Mouse (Mus musculus) left cerebral cortex, postnatal 25 days (tissue): ENCODE results near the gene Ythdf1. TPM values are rescaled to one million over a fixed set of nuclear protein-coding genes. Genes with fewer than 3 reads are reported as not detected.

Experiments used
- DNase-seq, 2 experiments: peaks; one replicate each; pipeline ENCODE4 v3.0.0; 2022; ENCODE audit warnings: low spot score in 2 of 2, mixed read lengths in 1 of 2
- intact Hi-C: fragments of 180-260 bp; cut with DNase I; formaldehyde crosslinking; loops from one replicate; pipeline ENCODE4 v1.15.1; 2025
- total RNA-seq, 2 experiments: library from RNA; stranded (reverse); gene quantifications; 2 replicates each; pipeline ENCODE4 v1.2.3; 2021

Ythdf1 gene
- total RNA-seq, 2 experiments from 2014 or later: 60.6 to 62.8 TPM

GRCm38 (mm10) chr2:180919913-180920809 lies 588 bp downstream of the Ythdf1 start:
- DNase-seq: peak in 1 of 2 experiments; percentile 24
- intact Hi-C loops: no loop called here

DNA sequence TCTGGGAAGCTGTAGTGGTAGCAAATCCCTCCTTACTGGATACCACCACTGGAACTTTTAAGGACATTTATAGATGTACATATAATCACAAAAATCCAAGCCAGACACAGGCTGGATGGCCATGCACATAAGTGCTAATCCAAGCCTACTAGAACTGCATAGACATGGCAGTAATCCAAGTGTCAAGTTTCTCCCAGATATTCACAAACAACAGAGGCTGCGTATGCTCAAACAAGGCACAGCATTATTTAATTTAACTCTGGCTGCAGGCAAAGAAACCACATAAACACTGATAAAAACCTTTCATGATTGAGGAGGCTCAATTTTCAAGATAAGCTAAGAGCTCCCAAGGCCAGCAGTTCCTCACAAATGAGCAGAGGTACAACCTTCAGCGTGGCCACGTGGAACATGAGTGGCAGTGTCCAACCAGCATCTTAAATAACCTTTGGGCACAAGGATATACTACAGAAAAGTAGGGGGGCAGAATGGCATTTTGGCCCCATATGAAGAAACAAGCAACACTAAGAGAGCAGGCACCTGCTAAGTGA lies 4.8 kb downstream of the Ythdf1 start:
- intact Hi-C loops: no loop called here
- DNase-seq: no peak

GRCm38 (mm10) chr2:180910928-180911327 lies 9.8 kb downstream of the Ythdf1 start:
- DNase-seq: peak in 1 of 2 experiments; percentile 58
- intact Hi-C loops: no loop called here

GRCm38 (mm10) chr2:180905556-180906221 lies 15.1 kb downstream of the Ythdf1 start:
- DNase-seq: no peak
- intact Hi-C loops: no loop called here

- DNase-seq: peak; percentile 44 to 76
- intact Hi-C loops: no loop called here
Measured at GRCm38 (mm10) chr2:180904435-180905208, 16.1 kb downstream of the Ythdf1 start.

- peak; percentile 42 to 65 for DNase-seq
- intact Hi-C loops: no loop called here
Measured at GRCm38 (mm10) chr2:180902086-180902485, 18.7 kb downstream of the Ythdf1 start.

DNA sequence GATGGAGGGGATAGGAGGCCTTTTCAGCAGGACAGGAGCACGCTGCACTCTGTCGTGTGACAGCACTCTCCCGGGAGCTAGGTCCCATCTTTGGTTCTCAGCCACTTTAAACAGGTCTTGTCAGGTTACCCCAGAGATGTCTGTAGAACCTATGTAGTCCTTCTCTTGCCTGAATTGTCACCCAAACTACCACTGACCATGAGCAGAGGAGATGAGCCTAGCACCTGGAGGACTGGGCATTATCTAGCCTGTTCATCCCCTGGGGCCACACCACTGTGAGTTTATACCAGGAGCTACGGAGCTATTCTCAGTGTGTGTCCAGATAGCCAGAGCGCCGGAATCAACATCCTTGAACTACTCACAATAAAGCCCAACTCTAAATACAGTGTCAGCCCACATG lies 22.9 kb downstream of the Ythdf1 start:
- intact Hi-C loops: loop anchor here (5.0 kb wide), 1 partner anchor 174 kb away; no protein-coding TSS in a partner anchor
- DNase-seq: peak; percentile 42 to 55

- peak; percentile 51 to 72 for DNase-seq
- intact Hi-C loops: loop anchor here (5.0 kb wide), 1 partner anchor 175 kb away; no protein-coding TSS in a partner anchor
Measured at GRCm38 (mm10) chr2:180896819-180897625, 23.7 kb downstream of the Ythdf1 start.

GRCm38 (mm10) chr2:180895837-180896525 lies 24.8 kb downstream of the Ythdf1 start:
- intact Hi-C loops: loop anchor here (5.0 kb wide), 1 partner anchor 176 kb away; no protein-coding TSS in a partner anchor
- peak; percentile 48 to 55 for DNase-seq

- intact Hi-C loops: loop anchor here (5.0 kb wide), 1 partner anchor 177 kb away; no protein-coding TSS in a partner anchor
- DNase-seq: peak in 1 of 2 experiments; percentile 53
Measured at GRCm38 (mm10) chr2:180895321-180895720, 25.4 kb downstream of the Ythdf1 start.

DNA sequence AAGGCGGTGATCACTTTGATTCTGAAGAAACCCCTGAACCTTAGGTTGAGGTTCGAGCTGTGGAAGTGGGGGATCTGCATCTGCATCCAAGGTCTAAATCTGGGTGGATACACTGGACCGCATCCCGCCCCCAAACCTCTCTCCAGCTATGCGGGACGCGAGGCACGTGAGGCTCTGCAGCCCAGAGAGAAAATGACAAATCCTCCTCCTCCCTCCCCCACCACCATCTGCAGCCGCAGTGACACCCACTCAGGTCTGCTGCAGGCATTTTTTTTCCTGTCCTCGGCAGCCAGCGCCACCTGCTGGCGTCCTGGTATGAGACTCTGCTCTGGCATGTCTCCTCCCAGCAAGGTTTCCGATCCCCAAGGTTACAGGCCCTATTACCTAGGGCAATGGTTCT lies 26.0 kb downstream of the Ythdf1 start:
- DNase-seq: peak; percentile 92 to 98
- intact Hi-C loops: loop anchor here (5.0 kb wide), 1 partner anchor 178 kb away; no protein-coding TSS in a partner anchor

DNA sequence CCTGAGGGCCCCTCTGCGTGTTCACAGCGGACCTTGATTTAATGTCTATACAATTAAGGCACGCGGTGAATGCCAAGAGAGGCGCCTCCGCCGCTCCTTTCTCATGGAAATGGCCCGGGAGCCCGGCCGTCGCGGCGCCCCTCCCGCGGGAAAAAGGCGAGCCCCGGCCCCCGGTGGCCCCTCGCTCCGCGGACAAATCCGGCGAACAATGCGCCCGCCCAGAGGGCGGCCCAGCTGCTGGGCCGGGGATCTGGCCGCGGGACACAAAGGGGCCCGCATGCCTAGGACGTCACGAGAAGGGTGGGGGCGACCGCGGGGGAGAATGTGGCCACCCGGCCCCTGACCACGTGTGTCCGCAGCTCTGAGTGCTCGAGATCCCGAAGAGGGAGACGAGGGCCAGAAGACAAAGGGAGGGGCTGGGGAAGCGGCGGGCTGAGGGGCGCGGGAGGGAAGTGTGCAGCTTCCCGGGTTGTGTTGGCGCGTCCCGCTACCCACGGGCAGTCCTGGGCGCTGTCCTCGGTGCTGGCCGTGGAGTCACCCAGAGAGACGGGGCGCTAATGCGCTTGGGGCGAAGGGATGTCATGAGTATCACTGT lies 26.6 kb downstream of the Ythdf1 start:
- DNase-seq: peak; percentile 41 to 55
- intact Hi-C loops: no loop called here

- intact Hi-C loops: loop anchor here (1.0 kb wide), 1 partner anchor 68 kb away; no protein-coding TSS in a partner anchor
- peak; percentile 45 to 62 for DNase-seq
Measured at GRCm38 (mm10) chr2:180893537-180894028, 27.2 kb downstream of the Ythdf1 start.

DNA sequence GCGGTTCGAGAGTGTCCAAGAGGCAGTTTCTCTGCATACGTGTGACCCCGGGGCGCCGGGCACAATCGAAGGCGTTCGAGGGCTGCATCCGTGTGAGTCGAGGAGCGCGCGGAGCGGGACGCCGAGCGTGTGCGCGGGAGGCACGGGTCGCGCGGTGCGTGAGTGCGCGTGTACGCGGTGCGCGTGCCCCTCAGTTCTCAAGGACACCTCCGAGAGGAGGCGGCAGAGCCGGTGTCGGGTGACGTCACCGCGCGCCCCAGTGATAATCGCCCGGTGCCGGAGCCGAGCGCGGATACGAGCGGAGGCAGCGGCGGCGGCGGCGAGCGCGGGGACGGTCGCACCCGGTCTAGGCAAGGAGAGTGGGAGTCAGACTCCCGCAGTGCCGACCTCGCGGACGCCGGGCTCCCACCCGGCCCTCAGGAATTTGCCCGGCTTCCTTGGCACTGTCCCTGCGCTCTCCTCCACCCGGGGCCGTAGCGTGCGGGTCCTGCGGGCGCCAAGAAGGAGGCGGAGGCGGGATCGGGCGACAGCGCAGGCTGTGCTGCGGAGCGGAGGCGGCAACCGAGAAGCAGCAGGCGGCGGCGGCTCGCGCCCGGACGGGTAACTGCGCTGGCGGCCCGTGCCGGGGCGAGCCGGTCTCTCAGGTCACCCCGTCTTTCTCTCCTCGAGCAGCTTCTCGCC lies 27.8 kb downstream of the Ythdf1 start:
- DNase-seq: peak; percentile 95 to 96
- intact Hi-C loops: loop anchor here (1.0 kb wide), 1 partner anchor 68 kb away; no protein-coding TSS in a partner anchor

DNA sequence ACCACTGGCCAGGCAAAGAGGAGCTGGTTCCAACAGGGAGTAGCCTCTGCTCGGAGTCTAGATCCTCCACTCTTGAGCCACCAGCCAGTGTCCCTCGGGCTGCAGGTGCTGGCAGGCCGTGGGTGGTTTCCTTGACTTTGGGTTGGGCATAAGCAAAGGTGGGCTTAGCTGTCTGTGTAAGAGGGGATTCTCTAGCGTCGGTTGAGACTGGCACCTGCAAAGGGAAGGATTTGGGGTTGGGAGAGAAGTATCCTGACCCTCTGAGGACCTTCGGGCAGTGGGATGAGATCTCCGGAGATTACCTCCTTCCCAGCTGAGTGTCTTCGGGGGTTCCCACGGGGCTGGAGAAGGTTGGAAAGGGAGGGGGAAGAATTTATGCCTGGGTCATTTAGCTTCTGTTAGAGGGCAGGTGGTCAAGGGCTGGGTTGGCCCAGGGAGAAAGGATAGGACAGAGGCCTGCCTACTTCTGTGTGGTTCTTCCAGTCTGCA lies 28.9 kb downstream of the Ythdf1 start:
- intact Hi-C loops: no loop called here
- no peak for DNase-seq

- intact Hi-C loops: no loop called here
- peak; percentile 81 to 93 for DNase-seq
Measured at GRCm38 (mm10) chr2:180891075-180891834, 29.5 kb downstream of the Ythdf1 start.
